Mouse (Mus musculus): ENCODE data around the gene Gm20683.

DNA sequence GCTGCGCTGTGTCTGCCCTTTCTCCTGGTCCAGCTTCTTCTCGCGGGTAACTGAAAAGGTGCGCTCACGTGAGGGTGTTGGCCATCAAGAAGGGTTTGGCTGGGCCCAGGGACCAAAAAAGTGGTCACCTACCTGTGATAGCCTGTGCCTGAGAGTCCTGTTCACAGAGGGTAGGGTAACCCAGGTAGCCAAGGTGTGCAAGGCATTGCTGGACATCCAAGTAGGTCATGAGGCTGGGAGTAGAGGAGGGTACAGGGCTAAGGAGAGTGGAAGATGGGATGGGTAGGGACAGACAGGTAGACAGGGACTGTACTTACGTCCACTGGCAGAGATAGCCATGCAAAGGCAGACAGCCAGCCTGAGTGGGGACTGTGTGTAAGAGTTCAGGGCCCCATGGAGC is 1.0 kb downstream of the Gm20683 start:
- TF ChIP-seq EP300 (IDR thresholded peaks at IDR 0.05; ENCODE audit: low read depth) (no peak), CTCF (IDR thresholded peaks at IDR 0.05; ENCODE audit: low read depth) (no peak)

All from heart, postnatal 0 days (tissue).